Mouse (Mus musculus) liver, embryonic 12.5 days (tissue): ENCODE results near the gene Sfrp5. TPM values are rescaled to one million over a fixed set of nuclear protein-coding genes. Genes with fewer than 3 reads are reported as not detected.

Experiments
- ATAC-seq: fragments of 200-750 bp; cut with Nextera tagmentation; 2 replicates; pipeline ENCODE4 v1.8.0; 2017; ENCODE audit warnings: moderate number of reproducible peaks, mild to moderate bottlenecking, moderate library complexity
- H3K27ac ChIP-seq: fragments of 300-500 bp; sonication (generic); 2 replicates; pipeline ENCODE4 v1.5.1; 2016; ENCODE audit warnings: mild to moderate bottlenecking
- H3K27me3 ChIP-seq: fragments of 300-500 bp; sonication (generic); replicated peaks from 2 replicates; pipeline ENCODE4 v1.6.1; 2016; ENCODE audit warnings: mild to moderate bottlenecking, moderate library complexity
- H3K36me3 ChIP-seq: fragments of 300-500 bp; sonication (generic); 2 replicates; pipeline ENCODE4 v1.6.1; 2016; ENCODE audit warnings: mild to moderate bottlenecking, moderate library complexity
- H3K4me1 ChIP-seq: fragments of 300-500 bp; sonication (generic); 2 replicates; pipeline ENCODE4 v1.6.1; 2016
- H3K4me2 ChIP-seq: fragments of 300-500 bp; sonication (generic); 2 replicates; pipeline ENCODE4 v1.6.1; 2016; ENCODE audit warnings: mild to moderate bottlenecking, moderate library complexity
- H3K4me3 ChIP-seq: fragments of 300-500 bp; sonication (generic); 2 replicates; pipeline ENCODE4 v1.5.1; 2016; ENCODE audit warnings: mild to moderate bottlenecking, moderate library complexity
- H3K9ac ChIP-seq: fragments of 300-500 bp; sonication (generic); 2 replicates; pipeline ENCODE4 v1.6.1; 2016; ENCODE audit warnings: mild to moderate bottlenecking, moderate library complexity
- H3K9me3 ChIP-seq: fragments of 300-500 bp; sonication (generic); replicated peaks from 2 replicates; pipeline ENCODE4 v1.6.1; 2016; ENCODE audit warnings: mild to moderate bottlenecking, moderate library complexity
- WGBS: fragments of 180-500 bp; shearing (Covaris S2); methylation state at CpG from one replicate; pipeline ENCODE4 v1.1.7; 2016; ENCODE audit not compliant: insufficient replicate concordance; 5-methylcytosine and 5-hydroxymethylcytosine counted together
- polyA plus RNA-seq: library from polyadenylated mRNA; unstranded; fragments of >200 nt; fragmentation: Nextera tagmentation; extraction: Ambion mirVana; gene quantifications from 2 replicates; pipeline ENCODE4 v1.2.1, GENCODE M21; 2016

Sfrp5 gene
- polyA plus RNA-seq, 1 experiment from 2014 or later: 2.2 TPM

GRCm38 (mm10) chr19:42196378-42196777 is 5.7 kb downstream of the Sfrp5 start:
- no peak overlapping the region for H3K27ac ChIP-seq
- no peaks in the 10 kb centered on the region for H3K9me3 ChIP-seq
- H3K4me3 ChIP-seq: no peak overlapping the region
- H3K36me3 ChIP-seq: peaks cover 13% of the 10 kb centered on the region
- ATAC-seq: no peak
- H3K4me1 ChIP-seq: 0 out of 2 replicates have a peak, but pooled peaks cover under 1% of the 10 kb centered on the region
- H3K4me2 ChIP-seq: no peak overlapping the region
- H3K9ac ChIP-seq: no peak overlapping the region
- 60% methylated on average over 4 of the region's 4 CpGs for WGBS
- peaks cover 53% of the 10 kb centered on the region for H3K27me3 ChIP-seq

DNA sequence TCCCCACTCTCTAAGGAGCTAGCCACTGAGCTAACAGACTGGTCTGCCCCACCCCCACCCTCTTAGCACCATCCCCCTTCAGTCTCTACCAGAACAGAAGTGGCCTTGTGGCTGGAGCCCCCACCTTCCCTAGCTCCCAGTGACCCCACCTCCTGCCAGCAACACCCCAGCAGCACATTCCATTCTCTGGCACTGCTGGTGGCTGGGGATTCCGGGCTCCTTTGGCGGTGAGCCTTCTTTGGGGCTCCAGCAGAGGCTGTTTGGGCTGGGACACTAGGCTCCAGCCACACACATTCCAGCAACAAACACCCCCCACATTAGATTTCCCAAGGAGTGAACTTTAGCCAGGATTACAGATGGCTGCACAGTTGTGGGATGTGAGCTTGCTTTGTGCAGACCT is 8.7 kb downstream of the Sfrp5 start:
- no peak for ATAC-seq
- no peak overlapping the region for H3K4me3 ChIP-seq
- peaks cover 22% of the 10 kb centered on the region for H3K27me3 ChIP-seq
- H3K4me2 ChIP-seq: no peak overlapping the region
- H3K4me1 ChIP-seq: no peaks in the 10 kb centered on the region
- no peak overlapping the region for H3K9ac ChIP-seq
- H3K9me3 ChIP-seq: no peaks in the 10 kb centered on the region
- no peak overlapping the region for H3K27ac ChIP-seq
- WGBS: 97% methylated on average over 2 of the region's 2 CpGs
- H3K36me3 ChIP-seq: peaks cover 42% of the 10 kb centered on the region

DNA sequence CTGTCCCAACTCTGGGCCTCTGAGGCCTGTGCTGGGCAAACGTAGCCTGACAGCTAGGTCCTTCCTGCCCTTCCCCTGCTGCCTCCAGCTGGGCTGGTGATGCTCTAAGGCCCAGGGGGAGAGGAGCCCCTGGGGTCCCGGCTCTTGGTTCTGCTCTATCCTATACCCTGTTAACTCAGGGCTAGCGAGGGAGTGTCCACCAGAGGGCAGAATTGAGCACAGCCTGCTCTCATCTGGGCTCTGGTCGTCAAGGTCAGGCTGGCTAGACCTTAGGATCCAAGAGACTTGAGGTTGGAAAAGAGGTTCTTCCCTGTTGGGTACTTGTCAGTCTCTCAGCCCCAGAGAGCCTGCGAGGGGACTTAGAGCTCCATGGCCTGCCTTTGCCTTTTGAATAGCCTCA is 11.6 kb downstream of the Sfrp5 start:
- Histone ChIP-seq H3K4me3 (no peak overlapping the region), H3K27ac (no peak overlapping the region), H3K9ac (no peak overlapping the region), H3K4me2 (no peak overlapping the region), H3K4me1 (no peaks in the 10 kb centered on the region), H3K36me3 (peaks cover 61% of the 10 kb centered on the region), H3K9me3 (no peaks in the 10 kb centered on the region), H3K27me3 (no peaks in the 10 kb centered on the region)
- ATAC-seq: no peak
- WGBS: 22% methylated on average over 5 of the region's 5 CpGs

- no peaks in the 10 kb centered on the region for H3K4me1 ChIP-seq
- H3K4me2 ChIP-seq: no peak overlapping the region
- no peak overlapping the region for H3K27ac ChIP-seq
- H3K36me3 ChIP-seq: peaks cover 68% of the 10 kb centered on the region
- H3K9ac ChIP-seq: no peak overlapping the region
- WGBS: 72% methylated on average over 4 of the region's 4 CpGs
- no peaks in the 10 kb centered on the region for H3K9me3 ChIP-seq
- no peak overlapping the region for H3K4me3 ChIP-seq
- ATAC-seq: no peak
- no peaks in the 10 kb centered on the region for H3K27me3 ChIP-seq
These were observed 12.3 kb downstream of the Sfrp5 start for GRCm38 (mm10) chr19:42189735-42190134.

DNA sequence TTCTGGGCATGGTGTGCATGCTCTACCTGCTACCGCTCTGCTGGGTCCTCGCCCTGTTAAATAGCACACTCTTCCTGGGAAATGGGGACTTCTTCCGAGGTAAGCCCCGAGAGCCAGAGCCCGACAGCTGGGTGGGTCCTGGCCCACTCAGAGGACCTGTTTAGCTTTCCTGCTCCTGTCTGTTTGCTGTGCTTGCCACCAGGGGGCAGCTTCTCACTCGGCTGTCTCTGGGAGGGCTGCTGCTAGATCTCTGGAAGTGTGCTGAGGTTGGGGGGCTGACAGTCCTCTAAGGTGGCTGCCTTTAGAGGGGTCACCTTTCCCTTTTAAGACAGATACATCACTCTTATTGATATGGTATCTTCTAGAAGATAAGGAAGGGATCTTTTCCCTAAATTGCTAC is 19.4 kb downstream of the Sfrp5 start:
- Histone ChIP-seq H3K4me3 (no peak overlapping the region), H3K4me2 (no peak overlapping the region), H3K27me3 (no peaks in the 10 kb centered on the region), H3K36me3 (peaks cover 89% of the 10 kb centered on the region), H3K9me3 (no peaks in the 10 kb centered on the region), H3K27ac (no peak overlapping the region), H3K4me1 (peaks cover 5% of the 10 kb centered on the region), H3K9ac (no peak overlapping the region)
- no peak for ATAC-seq
- WGBS: 61% methylated on average over 6 of the region's 6 CpGs

DNA sequence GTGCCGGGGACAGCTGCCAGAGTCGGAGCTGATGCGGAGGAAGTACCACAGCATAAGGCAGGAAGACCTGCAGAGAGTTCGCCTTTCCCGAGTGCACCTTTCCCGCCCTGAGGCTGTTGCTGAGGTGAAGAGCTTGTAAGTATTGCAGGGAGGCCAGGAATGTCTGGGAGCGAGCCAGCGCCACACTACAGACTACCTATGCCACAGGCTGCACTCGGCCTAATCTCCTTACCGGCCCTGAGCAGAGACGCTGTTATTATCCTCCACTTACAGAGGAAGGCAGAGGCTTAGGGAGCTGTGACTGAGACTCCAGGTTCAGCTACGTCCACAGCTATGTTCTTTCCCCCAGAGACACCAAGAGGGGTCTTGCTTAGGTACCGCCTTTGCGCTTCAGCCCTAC is 22.7 kb downstream of the Sfrp5 start:
- H3K4me1 ChIP-seq: peaks cover 25% of the 10 kb centered on the region
- no peak for ATAC-seq
- no peaks in the 10 kb centered on the region for H3K9me3 ChIP-seq
- no peak overlapping the region for H3K9ac ChIP-seq
- H3K36me3 ChIP-seq: peaks cover 68% of the 10 kb centered on the region
- no peak overlapping the region for H3K4me2 ChIP-seq
- H3K27ac ChIP-seq: no peak overlapping the region
- H3K4me3 ChIP-seq: no peak overlapping the region
- 90% methylated on average over 14 of the region's 14 CpGs for WGBS
- no peaks in the 10 kb centered on the region for H3K27me3 ChIP-seq

- no peaks in the 10 kb centered on the region for H3K9me3 ChIP-seq
- 32% methylated on average over 2 of the region's 2 CpGs for WGBS
- H3K27me3 ChIP-seq: no peaks in the 10 kb centered on the region
- peak overlapping the region; percentile 69 for H3K27ac ChIP-seq
- H3K4me2 ChIP-seq: peak overlapping the region; percentile 41
- H3K4me3 ChIP-seq: 0 out of 2 replicates have a peak overlapping the region, but pooled peaks have one; percentile 1
- peak; percentile 40; the same call in 1 of the 2 replicates for ATAC-seq
- no peak overlapping the region; the same call in 1 of the 2 replicates for H3K9ac ChIP-seq
- H3K36me3 ChIP-seq: peaks cover 52% of the 10 kb centered on the region
- H3K4me1 ChIP-seq: peaks cover 30% of the 10 kb centered on the region
These were observed 24.6 kb downstream of the Sfrp5 start for GRCm38 (mm10) chr19:42177461-42177860.

DNA sequence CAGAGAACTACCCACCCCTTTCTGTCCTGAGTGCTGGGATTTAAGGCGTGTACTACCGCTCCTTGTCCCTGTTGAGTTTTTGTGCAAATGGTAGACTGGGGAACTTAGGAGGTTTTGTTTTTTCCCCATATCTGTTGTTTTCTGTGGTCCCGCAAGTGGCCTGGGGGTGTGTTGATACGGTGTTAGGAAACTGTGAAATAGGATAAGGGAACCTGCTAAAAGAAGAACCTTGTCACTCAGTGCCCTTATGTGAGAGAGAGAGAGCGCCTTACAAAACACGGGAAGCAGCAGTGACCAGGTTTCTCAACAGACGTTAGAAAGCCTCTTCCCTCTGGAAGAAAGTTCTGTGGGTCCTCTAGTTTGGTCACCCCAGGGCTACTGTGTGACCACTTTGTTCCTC is 25.2 kb downstream of the Sfrp5 start:
- H3K4me3 ChIP-seq: 0 out of 2 replicates have a peak overlapping the region, but pooled peaks have one; percentile 1
- H3K27ac ChIP-seq: peak overlapping the region; percentile 69
- no peaks in the 10 kb centered on the region for H3K9me3 ChIP-seq
- peaks cover 47% of the 10 kb centered on the region for H3K36me3 ChIP-seq
- no peaks in the 10 kb centered on the region for H3K27me3 ChIP-seq
- 26% methylated on average over 7 of the region's 7 CpGs for WGBS
- peak overlapping the region; percentile 41 for H3K4me2 ChIP-seq
- ATAC-seq: peak; percentile 79
- H3K9ac ChIP-seq: no peak overlapping the region; the same call in 1 of the 2 replicates
- peaks cover 34% of the 10 kb centered on the region for H3K4me1 ChIP-seq

GRCm38 (mm10) chr19:42170025-42170969 is 31.8 kb downstream of the Sfrp5 start:
- Histone ChIP-seq H3K27me3 (peaks cover 34% of the 10 kb centered on the region), H3K9ac (peak overlapping the region; percentile 91), H3K4me2 (peak overlapping the region; percentile 90), H3K27ac (peak overlapping the region; percentile 77), H3K9me3 (no peaks in the 10 kb centered on the region), H3K4me1 (peaks cover 45% of the 10 kb centered on the region), H3K36me3 (0 out of 2 replicates have a peak, but pooled peaks cover 3% of the 10 kb centered on the region), H3K4me3 (peak overlapping the region; percentile 92)
- WGBS: 1% methylated on average over 55 of the region's 56 CpGs
- peak; percentile 91 for ATAC-seq

- H3K4me1 ChIP-seq: peaks cover 45% of the 10 kb centered on the region
- no peaks in the 10 kb centered on the region for H3K9me3 ChIP-seq
- 49% methylated on average over 10 of the region's 10 CpGs for WGBS
- 0 out of 2 replicates have a peak, but pooled peaks cover 3% of the 10 kb centered on the region for H3K36me3 ChIP-seq
- peak overlapping the region; percentile 92 for H3K4me3 ChIP-seq
- H3K27ac ChIP-seq: peak overlapping the region; percentile 49
- peak; percentile 38 for ATAC-seq
- H3K4me2 ChIP-seq: peak overlapping the region; percentile 90
- peak overlapping the region; percentile 91; the same call in 1 of the 2 replicates for H3K9ac ChIP-seq
- H3K27me3 ChIP-seq: peaks cover 35% of the 10 kb centered on the region
These were observed 32.6 kb downstream of the Sfrp5 start for GRCm38 (mm10) chr19:42169322-42169975.

DNA sequence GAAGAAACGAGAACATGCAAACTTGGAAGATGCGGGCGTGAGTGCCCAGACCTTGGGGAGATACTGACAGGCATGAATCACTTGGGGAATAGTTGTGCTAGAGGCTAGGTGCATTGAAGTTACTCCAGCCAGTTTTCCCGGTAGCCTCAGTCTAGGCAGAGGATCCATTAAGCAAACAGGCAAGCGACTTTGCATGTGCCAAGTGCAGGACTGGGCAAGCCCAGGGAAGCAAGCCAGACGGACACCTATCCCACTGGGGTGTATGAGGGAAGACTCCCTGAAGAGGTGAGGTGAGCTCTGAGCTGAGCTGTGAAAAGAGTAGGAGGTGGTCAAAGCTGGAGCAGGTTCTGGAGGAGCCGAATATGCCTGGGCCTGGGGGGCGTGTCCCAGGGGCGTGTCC is 34.6 kb downstream of the Sfrp5 start:
- Histone ChIP-seq H3K4me3 (no peak overlapping the region), H3K4me1 (peaks cover 40% of the 10 kb centered on the region), H3K4me2 (no peak overlapping the region), H3K9me3 (no peaks in the 10 kb centered on the region), H3K27ac (no peak overlapping the region), H3K27me3 (peaks cover 40% of the 10 kb centered on the region), H3K9ac (no peak overlapping the region), H3K36me3 (no peaks in the 10 kb centered on the region)
- 66% methylated on average over 9 of the region's 9 CpGs for WGBS
- ATAC-seq: no peak

GRCm38 (mm10) chr19:42166766-42167165 is 35.3 kb downstream of the Sfrp5 start:
- no peak overlapping the region for H3K9ac ChIP-seq
- H3K4me3 ChIP-seq: no peak overlapping the region
- peaks cover 36% of the 10 kb centered on the region for H3K4me1 ChIP-seq
- ATAC-seq: no peak
- H3K27me3 ChIP-seq: peaks cover 40% of the 10 kb centered on the region
- no peaks in the 10 kb centered on the region for H3K36me3 ChIP-seq
- 41% methylated on average over 3 of the region's 3 CpGs for WGBS
- H3K27ac ChIP-seq: no peak overlapping the region
- no peak overlapping the region for H3K4me2 ChIP-seq
- H3K9me3 ChIP-seq: no peaks in the 10 kb centered on the region
